Mouse (Mus musculus): ENCODE results near the gene Syce3. TPM values are rescaled to one million over a fixed set of nuclear protein-coding genes. Genes with fewer than 3 reads are reported as not detected.
A peak's percentile ranks its signal among the peaks of the same experiment; 100 is the strongest.

The Syce3 gene
- polyA plus RNA-seq, 1 experiment, result 0.60 TPM

- Histone ChIP-seq H3K36me3 (ENCODE audit: control insufficient read depth, insufficient read depth, low read length) (no peaks in the 10 kb centered on the region), H3K4me3 (ENCODE audit: low read depth, low read length) (no peak overlapping the region), H3K4me1 (ENCODE audit: control insufficient read depth, insufficient read depth, insufficient read length, low read length) (peaks cover 20% of the 10 kb centered on the region), H3K27me3 (ENCODE audit: control insufficient read depth, insufficient read depth, low read length) (no peaks in the 10 kb centered on the region), H3K27ac (ENCODE audit: insufficient read depth, low read depth, low read length) (peak overlapping the region; percentile 100)
- TF ChIP-seq POLR2A (IDR thresholded peaks at IDR 0.05; ENCODE audit: low read depth, low read length) (no peak), CTCF (IDR thresholded peaks at IDR 0.05; ENCODE audit: extremely low read depth, insufficient read length, insufficient replicate concordance, low read depth, low read length) (no peak)
- WGBS, result 67% methylated on average over 2 of the region's 2 CpGs
These were observed 12.2 kb downstream of the Syce3 start for GRCm38 (mm10) chr15:89398146-89398545.

GRCm38 (mm10) chr15:89396883-89397282 lies 13.4 kb downstream of the Syce3 start:
- H3K27me3 ChIP-seq (ENCODE audit: control insufficient read depth, insufficient read depth, low read length), result no peaks in the 10 kb centered on the region
- peaks cover 20% of the 10 kb centered on the region for H3K4me1 ChIP-seq (ENCODE audit: control insufficient read depth, insufficient read depth, insufficient read length, low read length)
- TF ChIP-seq POLR2A (IDR thresholded peaks at IDR 0.05; ENCODE audit: low read depth, low read length) (no peak), CTCF (IDR thresholded peaks at IDR 0.05; ENCODE audit: extremely low read depth, insufficient read length, insufficient replicate concordance, low read depth, low read length) (no peak)
- no peak overlapping the region for H3K4me3 ChIP-seq (ENCODE audit: low read depth, low read length)
- peak overlapping the region; percentile 99 for H3K27ac ChIP-seq (ENCODE audit: insufficient read depth, low read depth, low read length)
- no peaks in the 10 kb centered on the region for H3K36me3 ChIP-seq (ENCODE audit: control insufficient read depth, insufficient read depth, low read length)
- WGBS, result 33% methylated on average over 4 of the region's 4 CpGs

GRCm38 (mm10) chr15:89390081-89390480 lies 20.2 kb downstream of the Syce3 start:
- WGBS, result 96% methylated on average over 10 of the region's 10 CpGs
- TF ChIP-seq CTCF (IDR thresholded peaks at IDR 0.05; ENCODE audit: extremely low read depth, insufficient read length, insufficient replicate concordance, low read depth, low read length) (no peak), POLR2A (IDR thresholded peaks at IDR 0.05; ENCODE audit: low read depth, low read length) (no peak)
- no peaks in the 10 kb centered on the region for H3K4me1 ChIP-seq (ENCODE audit: control insufficient read depth, insufficient read depth, insufficient read length, low read length)
- H3K27ac ChIP-seq (ENCODE audit: insufficient read depth, low read depth, low read length), result no peak overlapping the region
- H3K36me3 ChIP-seq (ENCODE audit: control insufficient read depth, insufficient read depth, low read length), result no peaks in the 10 kb centered on the region
- no peaks in the 10 kb centered on the region for H3K27me3 ChIP-seq (ENCODE audit: control insufficient read depth, insufficient read depth, low read length)
- no peak overlapping the region for H3K4me3 ChIP-seq (ENCODE audit: low read depth, low read length)

GRCm38 (mm10) chr15:89387127-89387526 lies 23.2 kb downstream of the Syce3 start:
- no peak overlapping the region for H3K27ac ChIP-seq (ENCODE audit: insufficient read depth, low read depth, low read length)
- H3K27me3 ChIP-seq (ENCODE audit: control insufficient read depth, insufficient read depth, low read length), result no peaks in the 10 kb centered on the region
- TF ChIP-seq CTCF (IDR thresholded peaks at IDR 0.05; ENCODE audit: extremely low read depth, insufficient read length, insufficient replicate concordance, low read depth, low read length) (no peak), POLR2A (IDR thresholded peaks at IDR 0.05; ENCODE audit: low read depth, low read length) (no peak)
- WGBS, result 55% methylated on average over 12 of the region's 12 CpGs
- H3K36me3 ChIP-seq (ENCODE audit: control insufficient read depth, insufficient read depth, low read length), result no peaks in the 10 kb centered on the region
- H3K4me3 ChIP-seq (ENCODE audit: low read depth, low read length), result no peak overlapping the region
- no peaks in the 10 kb centered on the region for H3K4me1 ChIP-seq (ENCODE audit: control insufficient read depth, insufficient read depth, insufficient read length, low read length)

- H3K4me1 ChIP-seq (ENCODE audit: control insufficient read depth, insufficient read depth, insufficient read length, low read length), result 0 out of 2 replicates have a peak, but pooled peaks cover under 1% of the 10 kb centered on the region
- no peak within 1 kb of the TSS for H3K4me3 ChIP-seq (ENCODE audit: low read depth, low read length)
- 90% methylated on average over 7 of the region's 7 CpGs for WGBS
- no peaks in the 10 kb centered on the region for H3K27me3 ChIP-seq (ENCODE audit: control insufficient read depth, insufficient read depth, low read length)
- no peak within 1 kb of the TSS for H3K27ac ChIP-seq (ENCODE audit: insufficient read depth, low read depth, low read length)
- H3K36me3 ChIP-seq (ENCODE audit: control insufficient read depth, insufficient read depth, low read length), result no peaks in the 10 kb centered on the region
- TF ChIP-seq CTCF (IDR thresholded peaks at IDR 0.05; ENCODE audit: extremely low read depth, insufficient read length, insufficient replicate concordance, low read depth, low read length) (no peak), POLR2A (IDR thresholded peaks at IDR 0.05; ENCODE audit: low read depth, low read length) (no peak)
These were observed 25.7 kb downstream of the Syce3 start, which contains the start of gene Klhdc7b for GRCm38 (mm10) chr15:89384617-89385016. Gene Klhdc7b (plus strand): TSS chr15:89384917.

GRCm38 (mm10) chr15:89379429-89379828 lies 30.9 kb downstream of the Syce3 start:
- Histone ChIP-seq H3K4me3 (ENCODE audit: low read depth, low read length) (peak overlapping the region; percentile 74), H3K36me3 (ENCODE audit: control insufficient read depth, insufficient read depth, low read length) (no peaks in the 10 kb centered on the region), H3K27ac (ENCODE audit: insufficient read depth, low read depth, low read length) (peak overlapping the region; percentile 89), H3K27me3 (ENCODE audit: control insufficient read depth, insufficient read depth, low read length) (no peaks in the 10 kb centered on the region), H3K4me1 (ENCODE audit: control insufficient read depth, insufficient read depth, insufficient read length, low read length) (peaks cover 32% of the 10 kb centered on the region)
- 10% methylated on average over 10 of the region's 10 CpGs for WGBS
- no peak for TF ChIP-seq CTCF (IDR thresholded peaks at IDR 0.05; ENCODE audit: extremely low read depth, insufficient read length, insufficient replicate concordance, low read depth, low read length)
- TF ChIP-seq POLR2A (IDR thresholded peaks at IDR 0.05; ENCODE audit: low read depth, low read length), result no peak

- Histone ChIP-seq H3K4me3 (ENCODE audit: low read depth, low read length) (peak within 1 kb of the TSS; percentile 74), H3K27me3 (ENCODE audit: control insufficient read depth, insufficient read depth, low read length) (no peaks in the 10 kb centered on the region), H3K27ac (ENCODE audit: insufficient read depth, low read depth, low read length) (peak within 1 kb of the TSS; percentile 89), H3K4me1 (ENCODE audit: control insufficient read depth, insufficient read depth, insufficient read length, low read length) (peaks cover 36% of the 10 kb centered on the region), H3K36me3 (ENCODE audit: control insufficient read depth, insufficient read depth, low read length) (no peaks in the 10 kb centered on the region)
- no peak; the same call in none of the 2 replicates for TF ChIP-seq POLR2A (IDR thresholded peaks at IDR 0.05; ENCODE audit: low read depth, low read length)
- no peak for TF ChIP-seq CTCF (IDR thresholded peaks at IDR 0.05; ENCODE audit: extremely low read depth, insufficient read length, insufficient replicate concordance, low read depth, low read length)
- WGBS, result under 1% methylated on average over 33 of the region's 33 CpGs
These were observed 31.4 kb downstream of the Syce3 start, which contains the start of gene Odf3b for GRCm38 (mm10) chr15:89378831-89379401. Gene Odf3b (minus strand): TSS chr15:89379282.
